Mouse (Mus musculus): Measurements from ENCODE around the gene Nacc2.

Gene Nacc2

DNA sequence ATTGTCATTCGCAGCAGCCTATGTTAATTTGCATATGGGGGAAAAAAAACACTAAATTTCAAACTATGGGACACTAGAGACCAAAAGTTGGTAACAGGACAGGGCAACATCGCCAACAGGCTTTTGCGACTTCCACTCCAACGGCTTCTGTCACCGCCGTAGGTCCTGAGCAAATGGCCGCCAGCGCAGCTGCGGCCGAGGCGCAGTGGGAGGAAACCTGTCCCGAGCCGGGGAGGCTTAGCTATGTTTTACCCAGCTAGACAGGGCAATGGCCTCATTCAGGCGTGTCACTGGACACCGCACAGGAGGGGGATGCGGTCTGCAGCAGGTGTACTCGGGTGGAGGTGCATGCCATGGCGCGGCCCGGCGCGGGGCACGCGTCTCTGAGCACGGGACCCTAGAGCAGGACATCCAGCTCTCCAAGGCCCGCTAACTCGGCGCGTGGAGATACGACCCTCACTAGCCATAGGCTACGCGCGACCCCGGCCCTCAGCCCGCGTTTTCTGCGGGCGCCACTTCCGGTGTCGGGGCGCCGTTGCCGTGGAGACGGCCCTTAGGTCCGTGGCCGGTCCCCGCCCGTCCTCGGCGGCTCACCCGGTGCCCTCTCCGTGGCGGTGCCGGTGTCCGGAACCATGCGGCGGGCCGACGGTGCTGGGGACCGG lies 16.7 kb upstream of the Nacc2 start:
- peak in 1 of 2 experiments; percentile 47 for DNase-seq (ENCODE audit: low spot score in 2 of 2)

GRCm38 (mm10) chr2:26139034-26139544 lies 16.1 kb upstream of the Nacc2 start:
- DNase-seq (ENCODE audit: low spot score in 2 of 2), result no peak

- no peak for DNase-seq (ENCODE audit: low spot score in 2 of 2)
These were observed 15.4 kb upstream of the Nacc2 start for GRCm38 (mm10) chr2:26138252-26139033.

DNA sequence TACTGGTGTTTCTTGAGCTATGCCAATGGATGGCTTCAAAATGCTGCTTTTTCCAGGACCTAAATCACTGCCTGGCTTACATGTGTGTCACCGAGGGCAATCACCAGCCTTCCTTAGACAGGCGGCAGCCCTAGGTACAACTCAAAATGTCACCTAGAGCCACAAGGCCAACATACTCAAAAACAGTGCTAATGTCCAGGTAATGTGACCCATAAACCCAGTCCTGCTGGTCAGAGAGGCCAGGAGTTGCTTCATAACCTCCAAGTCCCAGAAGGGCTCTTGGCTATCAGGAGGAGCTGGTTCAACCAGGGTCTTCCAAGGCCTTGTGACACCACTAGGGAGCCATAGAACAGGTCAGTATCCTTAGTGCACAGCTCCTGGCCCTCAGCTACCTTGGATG lies 11.6 kb upstream of the Nacc2 start:
- no peak for DNase-seq (ENCODE audit: low spot score in 2 of 2)

GRCm38 (mm10) chr2:26132628-26133551 lies 9.9 kb upstream of the Nacc2 start:
- peak; percentile 75 to 87 for DNase-seq (ENCODE audit: low spot score in 2 of 2)

- no peak for DNase-seq (ENCODE audit: low spot score in 2 of 2)
These were observed 8.3 kb upstream of the Nacc2 start for GRCm38 (mm10) chr2:26131327-26131726.

DNA sequence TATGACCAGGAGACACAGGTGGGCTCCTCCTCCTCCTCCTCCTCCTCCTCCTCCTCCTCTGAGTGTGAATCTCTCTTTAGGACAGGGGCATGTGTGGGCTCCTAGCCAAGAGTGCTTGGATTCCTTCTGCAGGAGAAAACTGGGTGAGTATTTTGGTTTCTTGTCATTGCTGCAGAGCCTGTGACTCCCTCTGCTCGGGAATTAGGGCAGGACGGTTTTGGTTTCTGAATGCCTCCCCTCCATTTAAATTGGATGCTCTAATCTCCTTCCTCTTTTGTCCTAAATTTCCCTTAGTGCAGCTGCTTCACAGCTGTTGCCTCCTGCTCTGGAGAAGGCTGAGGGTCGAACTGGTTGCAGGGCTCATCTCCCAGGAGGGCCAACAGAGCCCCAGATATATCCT lies 6.9 kb upstream of the Nacc2 start:
- no peak for DNase-seq (ENCODE audit: low spot score in 2 of 2)

DNA sequence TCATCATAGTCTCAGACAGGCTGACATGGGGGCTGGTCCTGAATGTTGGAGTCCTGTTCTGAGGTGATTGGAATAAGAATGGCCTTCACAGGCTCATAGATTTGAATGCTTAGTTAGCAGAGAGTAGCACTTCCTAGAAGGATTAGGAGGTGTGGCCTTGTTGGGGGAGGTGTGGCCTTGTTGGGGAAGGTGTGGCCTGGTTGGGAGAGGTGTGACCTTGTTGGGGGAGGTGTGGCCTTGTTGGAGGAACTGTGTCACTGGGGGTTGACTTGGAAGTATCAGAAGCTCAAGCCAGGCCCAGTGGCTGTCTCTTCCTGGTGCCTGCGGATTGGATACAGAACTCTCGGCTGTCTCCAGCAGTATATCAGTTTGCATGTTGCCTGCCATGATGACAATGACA lies 6.3 kb upstream of the Nacc2 start:
- no peak for DNase-seq (ENCODE audit: low spot score in 2 of 2)

DNA sequence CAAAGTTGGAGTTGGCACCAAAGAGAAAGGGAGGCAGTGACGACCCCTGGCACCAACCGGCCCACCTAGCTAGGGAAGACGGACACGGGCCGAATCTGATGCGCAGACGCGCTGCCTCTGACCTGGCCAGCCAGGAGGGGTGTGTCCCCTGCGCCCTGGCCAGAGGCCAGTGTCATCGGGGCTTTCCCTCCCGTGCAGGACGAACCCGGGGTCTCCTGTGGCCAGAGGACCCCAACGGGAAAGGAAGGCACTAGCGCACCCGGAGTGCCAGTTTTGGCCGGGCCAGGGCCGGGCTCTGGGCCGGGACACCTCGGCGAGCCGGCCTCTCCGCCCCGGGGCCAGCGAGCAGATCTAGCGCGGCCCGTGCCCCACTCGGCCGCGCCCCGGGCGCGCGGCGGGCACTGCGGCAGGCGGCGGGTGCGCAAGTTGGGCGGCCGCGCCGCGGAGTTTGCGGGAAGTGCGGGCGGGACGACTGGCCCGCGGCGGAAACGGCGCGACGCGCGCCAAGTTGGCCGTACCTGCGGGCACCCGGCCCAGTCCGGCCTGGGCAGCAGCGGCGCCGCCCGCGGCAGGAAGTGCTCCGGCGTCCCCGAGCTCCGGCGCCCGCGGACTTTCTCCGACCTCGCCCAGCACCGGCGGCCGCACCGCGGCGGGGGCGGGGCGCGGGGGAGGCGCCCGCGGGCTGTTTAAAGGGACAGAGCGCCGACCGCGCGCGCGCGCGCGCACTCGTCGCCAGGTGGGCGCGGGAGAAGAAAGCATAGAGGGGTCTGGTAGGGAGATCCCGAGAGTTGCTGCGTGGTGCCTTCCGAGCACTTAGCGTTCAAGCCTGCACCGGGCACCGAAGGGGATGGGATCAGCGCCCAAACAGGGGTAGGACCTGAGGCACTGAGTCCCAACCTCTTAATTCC lies 595 bp downstream of the Nacc2 start:
- peak in 1 of 2 experiments; percentile 36 for DNase-seq (ENCODE audit: low spot score in 2 of 2)

DNA sequence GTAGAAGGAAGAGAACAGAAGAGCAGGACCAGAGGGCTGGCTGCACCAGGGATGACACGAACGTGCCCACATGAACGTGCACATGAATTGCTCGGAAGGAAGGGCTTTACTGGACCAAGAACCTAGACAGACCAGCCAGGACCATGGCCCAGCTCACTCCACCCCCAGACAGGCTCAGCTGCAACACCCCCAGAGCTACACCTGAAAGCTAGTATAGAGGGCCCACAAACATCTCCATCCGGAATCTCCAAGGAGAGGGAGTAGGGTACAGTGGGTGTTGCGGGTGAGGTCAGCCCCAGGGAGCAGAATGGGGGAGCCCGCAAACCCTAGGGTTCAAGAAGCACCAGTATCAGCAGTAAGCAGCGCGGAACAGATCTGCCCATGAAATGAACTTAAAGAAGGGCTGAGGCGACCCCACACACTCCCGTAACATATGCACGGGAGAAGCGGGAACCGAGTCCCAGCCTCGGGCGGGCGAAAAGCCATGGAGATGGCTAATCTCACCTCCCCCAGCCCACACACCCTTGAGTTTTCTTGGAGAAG lies 1.4 kb downstream of the Nacc2 start:
- no peak for DNase-seq (ENCODE audit: low spot score in 2 of 2)

GRCm38 (mm10) chr2:26119626-26120025 lies 3.4 kb downstream of the Nacc2 start:
- DNase-seq (ENCODE audit: low spot score in 2 of 2), result no peak

- no peak for DNase-seq (ENCODE audit: low spot score in 2 of 2)
These were observed 3.8 kb downstream of the Nacc2 start for GRCm38 (mm10) chr2:26119310-26119592.

DNA sequence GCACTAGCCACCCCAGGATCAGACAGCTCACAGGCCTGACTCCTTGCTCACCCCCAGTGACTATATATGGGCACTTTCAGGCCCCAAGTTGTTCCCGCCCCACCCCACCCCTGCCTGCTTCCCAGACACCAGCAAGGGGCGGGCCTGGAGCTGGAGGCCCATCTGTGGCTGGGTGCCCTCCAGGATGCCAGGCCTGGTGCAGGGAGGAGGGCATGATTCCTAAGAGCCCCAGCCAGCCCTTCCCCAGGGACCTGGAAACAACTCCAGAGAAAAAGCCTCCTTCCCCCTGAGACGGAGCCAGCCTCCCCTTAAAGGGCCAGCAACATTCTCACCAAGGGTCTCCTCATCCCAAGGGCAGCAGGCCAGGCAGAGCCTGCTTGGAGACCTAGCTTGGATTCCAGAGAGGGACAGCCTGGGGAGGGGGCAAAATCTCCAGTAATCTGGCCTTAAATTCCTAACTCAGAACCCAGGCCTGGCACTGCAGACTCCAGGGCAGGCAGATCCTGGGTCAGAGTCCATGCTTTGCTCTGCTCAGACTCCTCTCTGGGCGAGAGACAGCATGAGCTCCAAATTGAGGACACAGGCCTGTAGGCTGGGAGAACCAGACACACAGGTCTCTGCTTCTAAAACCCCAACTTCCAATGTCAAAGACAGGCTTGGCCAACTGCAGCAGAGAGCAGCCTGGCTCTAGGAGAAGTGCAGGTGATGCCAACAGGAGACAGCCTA lies 4.3 kb downstream of the Nacc2 start:
- DNase-seq (ENCODE audit: low spot score in 2 of 2), result peak in 1 of 2 experiments; percentile 27

DNA sequence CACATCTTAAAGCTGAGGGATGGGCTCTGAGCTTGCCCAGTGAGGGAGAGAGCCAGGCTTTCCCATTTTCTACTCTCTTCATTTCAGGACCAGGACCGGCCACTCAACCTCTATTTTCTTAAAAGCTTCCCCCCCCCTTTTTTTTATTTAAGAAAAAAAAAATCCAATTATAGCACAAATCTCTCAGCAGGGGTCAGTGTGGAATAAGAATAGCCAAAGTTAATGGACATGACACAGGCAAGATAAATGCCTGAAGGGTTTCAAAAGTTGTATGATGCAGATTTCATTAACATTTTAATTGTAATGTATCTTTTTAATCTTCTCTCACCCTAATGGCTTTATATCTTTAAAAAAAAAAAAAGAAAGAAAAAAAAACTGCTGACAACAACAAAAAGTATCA lies 5.4 kb downstream of the Nacc2 start:
- no peak for DNase-seq (ENCODE audit: low spot score in 2 of 2)

GRCm38 (mm10) chr2:26116550-26116949 lies 6.5 kb downstream of the Nacc2 start:
- DNase-seq (ENCODE audit: low spot score in 2 of 2), result no peak

DNA sequence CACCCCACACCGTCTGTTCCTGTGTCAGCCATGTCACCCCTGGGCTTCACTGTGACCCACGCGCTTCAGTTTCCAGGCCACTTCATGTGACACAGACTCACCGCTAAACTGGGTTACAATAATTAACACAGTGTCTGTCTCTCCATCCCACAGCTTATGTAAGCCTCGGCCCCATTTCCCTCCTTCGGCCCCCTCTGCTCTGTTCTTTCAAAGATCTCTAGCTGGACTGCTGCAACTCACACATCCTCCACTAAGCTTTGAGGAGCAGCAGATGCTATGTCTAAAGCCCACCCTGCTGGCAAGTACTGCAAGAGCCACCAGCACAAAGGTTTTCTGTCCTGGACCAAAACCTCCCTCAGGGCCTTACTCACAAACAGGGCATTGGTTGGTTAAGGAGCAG lies 7.8 kb downstream of the Nacc2 start:
- no peak for DNase-seq (ENCODE audit: low spot score in 2 of 2)

DNA sequence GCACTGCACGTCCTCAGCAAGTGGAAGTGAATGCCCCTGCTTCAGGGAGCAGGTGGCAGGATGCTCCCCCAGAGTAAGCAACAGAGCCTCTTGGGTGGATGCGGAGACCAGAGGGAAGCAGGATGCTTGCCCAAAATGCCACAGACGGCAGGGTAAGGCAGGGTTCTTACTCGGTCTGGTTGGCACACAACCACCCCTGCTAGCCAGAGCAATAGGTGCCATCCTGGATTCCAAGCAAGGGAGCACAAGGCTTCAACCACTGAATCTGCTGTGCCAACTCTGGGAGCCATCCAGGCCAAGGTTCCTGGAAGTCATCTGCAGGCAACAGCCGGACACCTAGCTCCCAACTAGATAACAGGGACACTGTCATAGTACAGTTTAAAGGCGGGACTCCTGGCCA lies 14.8 kb downstream of the Nacc2 start:
- no peak for DNase-seq (ENCODE audit: low spot score in 2 of 2)

DNA sequence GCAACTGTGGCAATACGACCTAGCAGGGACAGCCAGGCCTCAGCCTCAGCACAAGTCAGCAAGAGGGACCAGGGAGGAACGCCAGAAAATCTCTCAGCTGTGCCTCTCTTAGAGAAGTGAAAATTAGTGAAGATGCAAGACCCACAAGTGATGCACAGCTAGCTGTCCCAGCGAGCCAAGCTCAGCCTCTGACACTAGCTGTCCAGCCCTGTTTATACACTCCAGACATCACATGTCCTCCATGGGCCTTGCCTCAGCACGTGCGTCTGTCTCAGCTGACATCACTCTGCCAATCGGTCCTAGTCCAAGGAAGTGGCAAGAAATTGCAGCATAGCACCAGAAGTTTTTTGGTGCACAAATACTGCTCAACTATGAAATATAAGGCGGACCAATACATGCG lies 16.0 kb downstream of the Nacc2 start:
- no peak for DNase-seq (ENCODE audit: low spot score in 2 of 2)

DNA sequence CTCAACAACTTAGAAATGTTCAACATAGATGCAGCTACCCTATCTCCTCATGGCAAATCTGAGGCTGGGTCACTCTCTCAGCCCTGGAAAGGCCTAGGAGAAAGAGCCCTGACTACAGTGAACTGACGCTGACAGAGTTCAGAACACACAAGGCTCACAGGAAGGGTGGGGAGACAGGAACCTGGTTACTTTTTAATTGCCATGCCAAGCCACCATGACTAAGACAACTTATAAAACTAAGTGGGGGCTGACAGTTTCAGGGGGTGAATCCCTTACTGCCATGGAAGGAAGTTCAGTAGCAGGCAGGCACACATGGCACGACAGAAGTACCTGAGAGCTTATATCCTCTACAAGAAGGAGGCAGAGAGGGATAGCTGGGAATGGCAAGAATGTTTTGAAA lies 16.8 kb downstream of the Nacc2 start:
- no peak for DNase-seq (ENCODE audit: low spot score in 2 of 2)

DNA sequence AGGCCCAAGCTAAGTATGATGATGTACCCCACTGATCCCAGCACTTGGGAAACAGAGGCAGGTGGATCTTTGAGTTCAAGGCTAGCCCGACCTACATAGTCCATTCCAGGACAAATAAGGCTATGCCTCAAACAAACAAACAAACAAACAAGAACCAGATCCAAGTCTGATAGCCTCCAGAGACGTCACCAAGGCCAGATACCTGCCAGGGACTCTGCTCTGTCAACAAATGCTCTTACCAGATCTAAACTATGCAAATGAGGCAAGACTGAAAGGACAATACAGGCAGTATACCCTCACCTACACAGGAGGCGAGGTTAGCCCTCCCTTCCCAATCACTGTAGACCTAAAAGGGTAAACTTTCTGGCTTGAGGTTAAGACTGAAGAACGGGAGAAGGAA lies 22.7 kb downstream of the Nacc2 start:
- no peak for DNase-seq (ENCODE audit: low spot score in 2 of 2)

Data from cerebellum, postnatal 4 days (tissue).